Mouse (Mus musculus): ENCODE data around the gene Plekhg4.

Plekhg4 gene

DNA sequence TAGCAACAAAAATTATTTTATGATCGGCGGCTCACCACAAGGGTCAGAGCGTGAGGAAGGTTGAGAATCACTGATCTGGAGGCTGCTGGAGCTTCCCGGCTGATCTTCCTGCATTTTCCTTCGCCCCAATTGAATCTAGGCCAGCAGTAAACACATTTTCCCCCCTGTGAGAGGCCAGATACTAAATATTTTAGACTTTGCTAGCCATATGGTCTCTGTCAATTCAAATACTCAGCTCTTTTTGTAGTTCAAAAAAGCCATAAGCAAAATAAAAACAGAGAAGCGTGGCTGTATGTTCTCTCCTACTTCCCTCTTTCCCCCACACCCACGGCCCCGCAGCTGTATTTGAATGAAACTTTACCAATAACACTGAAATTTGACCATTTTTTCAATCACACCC, 30.4 kb downstream of the Plekhg4 start:
- DNase-seq (ENCODE audit: low spot score in 2 of 2) = no peak

DNA sequence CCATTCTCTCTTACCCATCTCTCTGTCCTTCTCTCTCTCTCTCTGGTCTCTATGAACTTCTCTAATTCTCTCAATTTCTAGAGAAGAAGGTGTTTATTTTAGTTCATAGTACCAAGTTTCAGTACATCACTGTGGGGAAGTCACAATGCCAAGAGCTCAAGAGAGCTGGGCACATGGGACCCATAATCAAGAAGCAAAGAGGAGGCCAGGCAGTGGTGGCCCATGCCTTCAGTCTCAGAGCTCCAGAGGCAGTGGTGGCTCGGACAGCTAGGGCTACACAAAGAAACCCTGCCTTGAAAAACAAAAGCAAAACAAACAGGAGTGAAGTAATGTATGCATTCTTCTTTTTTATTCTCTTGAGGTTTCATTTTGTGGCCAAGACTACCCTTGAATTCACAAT, 31.4 kb downstream of the Plekhg4 start:
- no peak for DNase-seq (ENCODE audit: low spot score in 2 of 2)

DNA sequence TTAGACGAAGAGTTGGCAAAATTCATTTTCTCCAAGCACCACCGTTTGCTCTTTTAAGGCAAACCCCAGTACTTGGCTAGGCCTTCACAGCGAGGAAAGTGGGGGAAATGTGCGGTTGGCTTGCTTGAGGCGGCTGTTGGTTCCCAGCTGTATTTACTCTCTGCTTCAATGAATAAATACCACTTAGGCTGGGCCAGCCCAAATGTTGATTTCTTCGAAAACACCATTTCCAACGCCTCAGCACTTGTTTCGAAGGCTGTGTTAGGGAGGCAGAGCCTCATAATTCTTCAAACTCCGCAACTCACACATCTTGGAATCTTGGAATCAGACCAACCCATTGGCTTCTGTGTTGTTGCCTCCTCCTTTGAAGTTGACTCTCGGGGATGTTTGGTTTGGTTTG, 33.3 kb downstream of the Plekhg4 start:
- no peak for DNase-seq (ENCODE audit: low spot score in 2 of 2)

DNA sequence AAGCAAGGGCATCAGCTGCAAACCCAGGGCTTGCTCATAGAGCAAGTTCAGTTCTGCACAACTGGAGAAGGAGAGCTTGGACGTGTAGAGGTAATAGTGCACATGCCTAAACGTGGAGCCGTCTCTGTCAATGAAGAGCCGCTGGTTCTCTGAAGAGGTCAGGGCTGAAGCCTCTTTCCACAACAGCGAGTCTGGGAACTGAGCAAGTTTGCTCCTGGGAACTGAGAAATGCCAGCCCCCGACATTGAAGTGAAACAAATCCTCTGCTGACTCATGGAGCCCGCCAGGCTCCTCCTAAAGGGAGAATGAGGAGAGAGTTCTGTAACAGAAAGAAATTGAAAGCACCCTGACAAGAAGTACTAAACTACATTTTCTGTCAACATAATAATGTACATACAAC, 35.3 kb downstream of the Plekhg4 start:
- no peak for DNase-seq (ENCODE audit: low spot score in 2 of 2)

DNA sequence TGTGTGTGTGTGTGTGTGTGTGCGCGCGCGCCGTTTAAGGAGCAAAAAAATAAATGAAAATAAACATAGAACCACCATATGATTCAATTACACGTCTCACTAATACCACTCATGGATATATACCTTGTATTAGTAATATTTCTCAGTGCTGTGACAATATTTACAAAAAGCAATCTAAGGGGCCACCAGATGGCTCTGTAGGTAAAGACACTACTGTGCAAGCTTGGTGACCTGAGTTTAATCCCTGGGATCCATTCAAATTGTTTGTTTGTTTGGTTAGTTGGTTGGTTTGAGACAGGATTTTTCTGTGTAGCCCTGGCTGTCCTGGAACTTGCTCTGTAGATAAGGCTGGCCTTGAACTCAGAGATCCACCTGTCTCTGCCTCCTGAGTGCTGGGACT, 36.9 kb downstream of the Plekhg4 start:
- DNase-seq (ENCODE audit: low spot score in 2 of 2) = no peak

DNA sequence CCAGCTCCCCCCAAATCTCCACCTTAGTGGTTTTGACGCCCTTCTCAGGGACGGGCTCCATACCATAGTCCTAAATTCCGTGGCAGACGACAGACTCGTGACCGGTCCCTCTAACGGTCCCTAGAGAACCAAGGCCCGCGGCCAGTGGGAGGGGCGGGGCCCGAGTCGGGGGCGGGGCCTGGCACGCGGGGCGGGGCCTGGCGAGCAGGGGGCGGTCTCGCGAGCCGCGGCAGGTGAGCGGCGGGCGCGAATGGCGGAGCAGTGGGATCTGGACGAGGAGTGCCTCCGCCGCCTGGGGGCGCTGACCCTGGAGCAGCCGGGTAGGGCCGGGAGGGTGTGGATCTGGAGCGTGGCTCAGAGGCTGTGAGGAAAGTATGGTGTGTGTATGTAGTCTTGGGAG, 40.3 kb downstream of the Plekhg4 start, which contains the start of the genes Kctd19 and Lrrc36:
Kctd19 (minus strand) TSS at position 112 of the 400 bp plus-strand sequence.
Lrrc36 (plus strand) TSS at position 181 of the 400 bp plus-strand sequence.
- DNase-seq (ENCODE audit: low spot score in 2 of 2) = no peak

DNA sequence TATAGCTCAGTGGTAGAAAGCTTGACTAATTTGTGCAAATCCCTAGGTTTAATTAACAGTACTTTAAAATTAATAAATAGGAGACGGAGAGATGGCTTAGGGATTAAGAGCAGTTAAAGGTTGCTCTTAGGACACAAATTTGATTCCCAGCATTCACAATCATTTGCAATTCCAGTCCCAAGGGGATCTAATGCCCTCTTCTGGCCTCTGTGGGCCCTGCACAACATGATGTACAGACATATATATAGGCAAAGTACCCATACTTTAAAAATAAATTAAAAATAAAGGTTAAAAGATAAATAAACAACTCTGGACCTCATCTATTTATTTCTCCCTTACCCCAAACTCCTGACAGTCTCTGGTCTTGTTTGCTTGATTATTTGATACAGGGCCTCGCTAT, 45.9 kb downstream of the Plekhg4 start:
- no peak for DNase-seq (ENCODE audit: low spot score in 2 of 2)

DNA sequence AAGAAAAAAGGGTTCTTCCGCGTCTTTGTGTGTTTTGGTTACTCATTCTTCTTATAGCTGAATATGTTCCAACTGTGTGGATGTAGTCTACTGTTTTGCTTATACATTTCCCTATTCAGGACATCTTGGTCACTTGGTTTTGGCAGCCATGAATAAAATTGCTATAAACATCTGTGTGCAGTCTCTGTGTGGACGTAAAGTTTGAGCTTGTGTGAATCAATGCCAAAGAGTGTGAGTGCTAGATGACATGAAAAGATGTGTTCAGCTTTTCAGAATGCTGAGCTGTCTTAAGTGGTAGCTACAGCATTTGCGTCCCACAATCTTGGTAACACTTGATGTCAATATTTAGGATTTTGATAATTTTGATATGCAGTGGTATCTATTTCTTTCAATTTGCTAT, 46.7 kb downstream of the Plekhg4 start:
- no peak for DNase-seq (ENCODE audit: low spot score in 2 of 2)

DNA sequence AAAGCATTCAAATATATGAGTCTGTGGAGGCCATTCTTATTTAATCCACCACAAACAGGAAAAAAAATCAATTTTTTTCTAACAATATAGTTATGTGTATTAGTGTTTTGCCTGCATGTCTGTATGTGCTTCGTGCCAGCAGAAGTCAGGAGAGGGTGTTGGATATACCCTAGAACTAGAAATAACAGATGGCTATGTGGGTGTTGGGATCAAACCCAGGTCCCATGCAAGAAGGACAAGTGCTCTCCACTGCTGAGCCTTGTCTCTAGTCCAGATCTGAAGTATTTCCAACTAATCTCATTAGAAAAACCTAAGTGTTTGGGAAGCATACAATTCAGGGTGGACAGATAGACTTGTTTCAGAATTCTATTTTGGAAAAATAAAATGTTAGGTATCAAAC, 48.9 kb downstream of the Plekhg4 start:
- DNase-seq (ENCODE audit: low spot score in 2 of 2) = no peak

DNA sequence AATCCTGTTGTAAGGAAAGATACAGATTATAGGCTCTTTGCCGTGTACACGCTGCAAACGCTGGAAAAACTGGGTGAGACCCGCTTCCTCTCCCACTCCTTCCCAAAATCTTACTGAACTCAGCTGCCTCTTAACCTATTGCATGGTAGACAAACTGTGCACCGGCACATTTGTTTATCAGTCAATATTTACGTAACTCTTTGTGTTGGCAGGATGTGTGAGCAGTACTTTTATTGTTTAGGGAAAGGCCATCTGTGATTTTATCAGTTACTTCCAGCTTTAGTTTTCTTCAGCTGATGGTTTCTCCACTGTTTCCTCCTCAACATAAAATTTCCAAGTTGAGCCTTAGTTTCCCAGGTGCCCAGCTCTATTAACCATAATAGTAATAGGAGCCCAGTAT, 53.8 kb downstream of the Plekhg4 start:
- no peak for DNase-seq (ENCODE audit: low spot score in 2 of 2)

DNA sequence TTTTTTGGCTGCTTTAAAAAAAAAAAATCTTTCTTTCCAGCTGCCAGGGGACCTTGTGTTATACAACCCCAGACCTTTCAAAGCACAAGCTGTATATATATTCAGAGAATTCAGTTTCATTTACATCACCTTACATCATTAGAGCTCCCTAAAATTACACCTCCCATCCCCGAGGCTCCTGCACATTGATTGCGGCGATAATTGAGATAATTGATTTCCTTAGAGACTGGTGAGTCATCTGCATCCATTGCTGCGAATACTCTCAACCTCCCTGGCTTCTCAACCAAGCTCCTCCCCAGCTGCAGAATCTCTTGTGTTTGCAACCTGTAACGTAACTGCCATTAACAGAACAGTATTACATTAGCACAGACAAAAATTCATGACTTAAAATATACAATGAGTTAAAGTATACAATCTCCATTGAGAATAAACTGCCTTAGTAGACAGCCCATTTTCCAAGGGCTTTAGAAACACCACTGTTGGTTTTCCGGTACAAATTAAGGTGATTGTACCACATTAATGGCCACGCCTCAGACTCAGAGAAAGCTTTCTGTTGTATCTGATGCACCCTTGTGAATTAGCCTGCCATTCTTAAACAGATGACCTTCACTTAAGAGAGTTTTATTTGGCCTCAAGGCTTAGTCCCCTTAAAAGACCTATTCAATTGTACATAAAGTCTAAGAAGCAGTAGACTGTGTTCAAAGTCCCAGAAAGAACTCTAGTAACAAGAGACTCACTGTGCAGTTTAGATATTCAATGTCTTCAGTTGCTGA, 58.9 kb downstream of the Plekhg4 start:
- no peak for DNase-seq (ENCODE audit: low spot score in 2 of 2)
